ENCODE assay signal across 22 mouse cellular contexts in the genomic region with DNA sequence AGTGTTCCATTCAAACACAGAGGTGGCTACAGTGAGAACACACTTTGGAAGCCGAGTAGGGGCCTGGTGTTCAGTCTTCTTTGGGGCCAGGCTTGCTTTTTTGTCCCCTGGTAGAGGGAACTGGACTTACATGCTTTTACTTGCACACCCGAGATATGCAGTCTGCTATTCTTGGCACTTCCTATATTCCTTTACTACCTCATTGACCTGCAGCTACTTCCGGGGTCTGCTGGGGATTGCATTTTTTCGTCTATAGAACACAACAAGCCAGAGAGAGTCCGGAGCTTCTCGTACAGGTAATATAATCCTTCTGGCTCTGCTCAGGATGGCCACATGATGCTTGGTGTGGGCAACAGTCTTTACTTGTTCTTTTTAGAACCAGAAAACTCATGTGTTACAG.
"Had no signal": no experiment of that assay in that cellular context is flagged by ENCODE, and none has a peak within 500 bp of the region (broad histone marks: within the 10 kb centered on the region; RNA-seq: fewer than 3 reads in every experiment).

No protein-coding gene starts in this region.

- H3K4me2 ChIP-seq: heart, embryonic 12.5 days; hindbrain, embryonic 13.5 days; hindbrain, embryonic 15.5 days; limb, embryonic 13.5 days; limb, embryonic 15.5 days; liver, embryonic 12.5 days had no signal

- H3K4me1 ChIP-seq: heart, embryonic 10.5 days; heart, embryonic 12.5 days; hindbrain, embryonic 13.5 days; liver, embryonic 12.5 days had no signal

- ATAC-seq: hindbrain, postnatal 0 days; intestine, postnatal 0 days; liver, embryonic 12.5 days had no signal

- H3K27me3 ChIP-seq: heart, embryonic 12.5 days; hindbrain, embryonic 13.5 days; hindbrain, embryonic 15.5 days; limb, embryonic 13.5 days; limb, embryonic 15.5 days; liver, embryonic 12.5 days had no signal

- DNase-seq: gastrocnemius, adult 2 months; gastrocnemius, postnatal 10 days; gastrocnemius, postnatal 25 days; heart, adult 18-20 months; heart, postnatal 10 days; kidney, adult 18-20 months; kidney, adult 8-10 months; kidney, postnatal 10 days; kidney, postnatal 25 days; kidney, postnatal 4 days; left cerebral cortex, postnatal 4 days had no signal

- H3K9me3 ChIP-seq: heart, embryonic 10.5 days; heart, embryonic 12.5 days; hindbrain, embryonic 13.5 days; hindbrain, embryonic 15.5 days; limb, embryonic 13.5 days; limb, embryonic 15.5 days; liver, embryonic 12.5 days had no signal

- H3K4me3 ChIP-seq: gastrocnemius, adult 2 months; heart, embryonic 10.5 days; heart, embryonic 12.5 days; hindbrain, embryonic 13.5 days; hindbrain, embryonic 15.5 days; layer of hippocampus, adult 2 months; left cerebral cortex, adult 2 months; limb, embryonic 13.5 days; limb, embryonic 15.5 days; liver, embryonic 12.5 days had no signal

- H3K27ac ChIP-seq: gastrocnemius, adult 2 months; heart, embryonic 10.5 days; hindbrain, embryonic 13.5 days; hindbrain, embryonic 15.5 days; hindbrain, postnatal 0 days; layer of hippocampus, adult 2 months; left cerebral cortex, adult 2 months; limb, embryonic 13.5 days; limb, embryonic 15.5 days; liver, embryonic 12.5 days had no signal

- H3K36me3 ChIP-seq: heart, embryonic 10.5 days; heart, embryonic 12.5 days; hindbrain, embryonic 13.5 days; hindbrain, embryonic 15.5 days; limb, embryonic 13.5 days; limb, embryonic 15.5 days; liver, embryonic 12.5 days had no signal

- H3K9ac ChIP-seq: heart, embryonic 12.5 days; hindbrain, embryonic 13.5 days; hindbrain, embryonic 15.5 days; limb, embryonic 13.5 days; limb, embryonic 15.5 days; liver, embryonic 12.5 days had no signal
